Mouse (Mus musculus): ENCODE measurements around the gene Wrap73. TPM values are rescaled to one million over a fixed set of nuclear protein-coding genes. Genes with fewer than 3 reads are reported as not detected.

The Wrap73 gene
- polyA plus RNA-seq, 1 experiment = 16.9 TPM

- WGBS = 72% methylated on average over 13 of the region's 13 CpGs
- Histone ChIP-seq H3K27me3 (ENCODE audit: control insufficient read depth, insufficient read depth, low read length) (no peaks in the 10 kb centered on the region), H3K4me3 (ENCODE audit: low read depth, low read length) (no peak overlapping the region), H3K36me3 (ENCODE audit: control insufficient read depth, insufficient read depth, low read length) (no peaks in the 10 kb centered on the region), H3K4me1 (ENCODE audit: control insufficient read depth, insufficient read depth, insufficient read length, low read length) (peaks cover 2% of the 10 kb centered on the region; the same call in 1 of the 2 replicates), H3K27ac (ENCODE audit: insufficient read depth, low read depth, low read length) (no peak overlapping the region)
- TF ChIP-seq POLR2A (IDR thresholded peaks at IDR 0.05; ENCODE audit: low read depth, low read length) (no peak), CTCF (IDR thresholded peaks at IDR 0.05; ENCODE audit: extremely low read depth, insufficient read length, insufficient replicate concordance, low read depth, low read length) (no peak)
Measured at GRCm38 (mm10) chr4:154106497-154107061, 35.6 kb upstream of the Wrap73 start.

GRCm38 (mm10) chr4:154109216-154109849 lies 32.8 kb upstream of the Wrap73 start:
- Histone ChIP-seq H3K27me3 (ENCODE audit: control insufficient read depth, insufficient read depth, low read length) (no peaks in the 10 kb centered on the region), H3K36me3 (ENCODE audit: control insufficient read depth, insufficient read depth, low read length) (no peaks in the 10 kb centered on the region), H3K4me1 (ENCODE audit: control insufficient read depth, insufficient read depth, insufficient read length, low read length) (peaks cover 2% of the 10 kb centered on the region; the same call in 1 of the 2 replicates), H3K27ac (ENCODE audit: insufficient read depth, low read depth, low read length) (no peak overlapping the region), H3K4me3 (ENCODE audit: low read depth, low read length) (no peak overlapping the region)
- TF ChIP-seq POLR2A (IDR thresholded peaks at IDR 0.05; ENCODE audit: low read depth, low read length) (no peak), CTCF (IDR thresholded peaks at IDR 0.05; ENCODE audit: extremely low read depth, insufficient read length, insufficient replicate concordance, low read depth, low read length) (no peak)
- WGBS = 17% methylated on average over 18 of the region's 18 CpGs

GRCm38 (mm10) chr4:154109850-154110243 lies 32.3 kb upstream of the Wrap73 start:
- Histone ChIP-seq H3K27ac (ENCODE audit: insufficient read depth, low read depth, low read length) (no peak overlapping the region), H3K4me1 (ENCODE audit: control insufficient read depth, insufficient read depth, insufficient read length, low read length) (peaks cover 2% of the 10 kb centered on the region; the same call in 1 of the 2 replicates), H3K4me3 (ENCODE audit: low read depth, low read length) (no peak overlapping the region), H3K36me3 (ENCODE audit: control insufficient read depth, insufficient read depth, low read length) (no peaks in the 10 kb centered on the region), H3K27me3 (ENCODE audit: control insufficient read depth, insufficient read depth, low read length) (no peaks in the 10 kb centered on the region)
- TF ChIP-seq CTCF (IDR thresholded peaks at IDR 0.05; ENCODE audit: extremely low read depth, insufficient read length, insufficient replicate concordance, low read depth, low read length) = no peak
- TF ChIP-seq POLR2A (IDR thresholded peaks at IDR 0.05; ENCODE audit: low read depth, low read length) = no peak
- WGBS = 70% methylated on average over 11 of the region's 11 CpGs

- 48% methylated on average over 7 of the region's 7 CpGs for WGBS
- no peaks in the 10 kb centered on the region for H3K27me3 ChIP-seq (ENCODE audit: control insufficient read depth, insufficient read depth, low read length)
- TF ChIP-seq CTCF (IDR thresholded peaks at IDR 0.05; ENCODE audit: extremely low read depth, insufficient read length, insufficient replicate concordance, low read depth, low read length) (no peak), POLR2A (IDR thresholded peaks at IDR 0.05; ENCODE audit: low read depth, low read length) (no peak)
Measured at GRCm38 (mm10) chr4:154116421-154116820, 25.8 kb upstream of the Wrap73 start.

GRCm38 (mm10) chr4:154118782-154119181 lies 23.4 kb upstream of the Wrap73 start:
- WGBS = 23% methylated on average over 9 of the region's 9 CpGs
- TF ChIP-seq CTCF (IDR thresholded peaks at IDR 0.05; ENCODE audit: extremely low read depth, insufficient read length, insufficient replicate concordance, low read depth, low read length) = no peak
- no peak for TF ChIP-seq POLR2A (IDR thresholded peaks at IDR 0.05; ENCODE audit: low read depth, low read length)
- H3K4me1 ChIP-seq (ENCODE audit: control insufficient read depth, insufficient read depth, insufficient read length, low read length) = no peaks in the 10 kb centered on the region

More at GRCm38 (mm10) chr4:154116421-154116820, 25.8 kb upstream of the Wrap73 start:
- Histone ChIP-seq H3K4me3 (ENCODE audit: low read depth, low read length) (no peak overlapping the region), H3K36me3 (ENCODE audit: control insufficient read depth, insufficient read depth, low read length) (no peaks in the 10 kb centered on the region), H3K27ac (ENCODE audit: insufficient read depth, low read depth, low read length) (no peak overlapping the region), H3K4me1 (ENCODE audit: control insufficient read depth, insufficient read depth, insufficient read length, low read length) (no peaks in the 10 kb centered on the region)

GRCm38 (mm10) chr4:154119208-154119607 lies 23.0 kb upstream of the Wrap73 start:
- WGBS = 56% methylated on average over 9 of the region's 9 CpGs
- no peaks in the 10 kb centered on the region for H3K36me3 ChIP-seq (ENCODE audit: control insufficient read depth, insufficient read depth, low read length)
- no peak for TF ChIP-seq CTCF (IDR thresholded peaks at IDR 0.05; ENCODE audit: extremely low read depth, insufficient read length, insufficient replicate concordance, low read depth, low read length)
- TF ChIP-seq POLR2A (IDR thresholded peaks at IDR 0.05; ENCODE audit: low read depth, low read length) = no peak
- no peaks in the 10 kb centered on the region for H3K27me3 ChIP-seq (ENCODE audit: control insufficient read depth, insufficient read depth, low read length)
- H3K27ac ChIP-seq (ENCODE audit: insufficient read depth, low read depth, low read length) = no peak overlapping the region
- no peak overlapping the region for H3K4me3 ChIP-seq (ENCODE audit: low read depth, low read length)
- no peaks in the 10 kb centered on the region for H3K4me1 ChIP-seq (ENCODE audit: control insufficient read depth, insufficient read depth, insufficient read length, low read length)

More at GRCm38 (mm10) chr4:154118782-154119181, 23.4 kb upstream of the Wrap73 start:
- Histone ChIP-seq H3K4me3 (ENCODE audit: low read depth, low read length) (no peak overlapping the region), H3K27me3 (ENCODE audit: control insufficient read depth, insufficient read depth, low read length) (no peaks in the 10 kb centered on the region), H3K36me3 (ENCODE audit: control insufficient read depth, insufficient read depth, low read length) (no peaks in the 10 kb centered on the region), H3K27ac (ENCODE audit: insufficient read depth, low read depth, low read length) (no peak overlapping the region)

- Histone ChIP-seq H3K27me3 (ENCODE audit: control insufficient read depth, insufficient read depth, low read length) (no peaks in the 10 kb centered on the region), H3K36me3 (ENCODE audit: control insufficient read depth, insufficient read depth, low read length) (no peaks in the 10 kb centered on the region), H3K27ac (ENCODE audit: insufficient read depth, low read depth, low read length) (no peak overlapping the region), H3K4me1 (ENCODE audit: control insufficient read depth, insufficient read depth, insufficient read length, low read length) (no peaks in the 10 kb centered on the region), H3K4me3 (ENCODE audit: low read depth, low read length) (no peak overlapping the region)
- TF ChIP-seq CTCF (IDR thresholded peaks at IDR 0.05; ENCODE audit: extremely low read depth, insufficient read length, insufficient replicate concordance, low read depth, low read length) (no peak), POLR2A (IDR thresholded peaks at IDR 0.05; ENCODE audit: low read depth, low read length) (no peak)
- 72% methylated on average over 11 of the region's 11 CpGs for WGBS
Measured at GRCm38 (mm10) chr4:154121800-154122199, 20.4 kb upstream of the Wrap73 start.
